Mouse (Mus musculus): ENCODE measurements around the gene Lrrc36. TPM values are rescaled to one million over a fixed set of nuclear protein-coding genes. Genes with fewer than 3 reads are reported as not detected.
A peak's percentile ranks its signal among the peaks of the same experiment; 100 is the strongest.

Lrrc36 gene
- polyA plus RNA-seq, 1 experiment from 2014 or later, result not detected

DNA sequence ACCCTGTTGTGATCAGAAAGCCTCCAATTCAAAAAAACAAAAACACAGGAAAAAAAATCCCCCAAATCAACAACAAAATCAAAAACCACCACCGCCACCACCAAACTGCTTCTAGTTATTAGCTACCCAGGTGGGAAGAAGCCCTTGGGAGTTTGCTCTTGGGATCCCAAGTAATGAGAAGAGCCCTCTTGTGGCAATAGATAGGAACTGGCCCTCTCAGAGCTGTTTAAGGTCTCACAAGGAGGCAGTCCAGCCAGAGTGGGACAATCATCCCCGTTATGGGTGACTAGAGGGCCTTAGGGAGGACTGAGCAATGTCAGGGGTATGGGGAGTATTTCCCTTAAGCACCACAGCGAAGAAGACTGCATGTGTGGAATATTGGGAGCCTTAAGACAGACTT is 15.6 kb upstream of the Lrrc36 start:
- 34% methylated on average over 3 of the region's 3 CpGs for whole genome bisulfite sequencing
- Histone ChIP-seq H3K4me1 (no peaks in the 10 kb centered on the region), H3K27ac (no peak overlapping the region), H3K4me2 (no peak overlapping the region), H3K4me3 (replicated peaks) (no peak overlapping the region), H3K36me3 (no peaks in the 10 kb centered on the region), H3K27me3 (replicated peaks) (no peaks in the 10 kb centered on the region), H3K9me3 (no peaks in the 10 kb centered on the region), H3K9ac (no peak overlapping the region)
- no peak for ATAC-seq (ENCODE audit: insufficient read depth, low FRiP score, low read depth)

DNA sequence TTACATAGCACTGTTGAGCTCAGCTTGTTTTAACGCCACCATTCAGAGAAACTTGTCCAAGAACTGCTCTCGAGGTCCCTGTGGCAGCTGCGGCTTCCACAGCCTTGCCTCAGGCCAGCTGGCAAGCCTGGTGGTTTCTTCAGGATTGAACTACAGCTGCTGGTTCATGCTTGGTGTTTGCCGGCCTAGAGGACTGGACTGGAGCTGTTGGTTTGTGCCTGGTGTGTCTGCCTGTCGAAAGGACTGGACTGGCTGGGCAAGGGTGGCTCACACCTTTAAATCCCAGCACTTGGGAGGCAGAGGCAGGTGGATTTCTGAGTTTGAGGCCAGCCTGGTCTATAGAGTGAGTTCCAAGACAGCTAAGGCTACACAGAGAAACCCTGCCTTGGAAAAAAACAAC is 13.4 kb upstream of the Lrrc36 start:
- Histone ChIP-seq H3K9ac (no peak overlapping the region), H3K27me3 (replicated peaks) (no peaks in the 10 kb centered on the region), H3K4me2 (no peak overlapping the region), H3K4me1 (no peaks in the 10 kb centered on the region), H3K36me3 (no peaks in the 10 kb centered on the region), H3K27ac (no peak overlapping the region), H3K4me3 (replicated peaks) (no peak overlapping the region), H3K9me3 (no peaks in the 10 kb centered on the region)
- no peak for ATAC-seq (ENCODE audit: insufficient read depth, low FRiP score, low read depth)
- 89% methylated on average over 5 of the region's 5 CpGs for WGBS

DNA sequence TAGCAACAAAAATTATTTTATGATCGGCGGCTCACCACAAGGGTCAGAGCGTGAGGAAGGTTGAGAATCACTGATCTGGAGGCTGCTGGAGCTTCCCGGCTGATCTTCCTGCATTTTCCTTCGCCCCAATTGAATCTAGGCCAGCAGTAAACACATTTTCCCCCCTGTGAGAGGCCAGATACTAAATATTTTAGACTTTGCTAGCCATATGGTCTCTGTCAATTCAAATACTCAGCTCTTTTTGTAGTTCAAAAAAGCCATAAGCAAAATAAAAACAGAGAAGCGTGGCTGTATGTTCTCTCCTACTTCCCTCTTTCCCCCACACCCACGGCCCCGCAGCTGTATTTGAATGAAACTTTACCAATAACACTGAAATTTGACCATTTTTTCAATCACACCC is 9.9 kb upstream of the Lrrc36 start:
- no peak; the same call in 1 of the 2 replicates for ATAC-seq (ENCODE audit: insufficient read depth, low FRiP score, low read depth)
- Histone ChIP-seq H3K4me2 (no peak overlapping the region), H3K36me3 (no peaks in the 10 kb centered on the region), H3K9me3 (no peaks in the 10 kb centered on the region), H3K27me3 (replicated peaks) (no peaks in the 10 kb centered on the region), H3K4me1 (no peaks in the 10 kb centered on the region), H3K27ac (no peak overlapping the region), H3K4me3 (replicated peaks) (no peak overlapping the region), H3K9ac (no peak overlapping the region)
- WGBS, result 62% methylated on average over 8 of the region's 8 CpGs

DNA sequence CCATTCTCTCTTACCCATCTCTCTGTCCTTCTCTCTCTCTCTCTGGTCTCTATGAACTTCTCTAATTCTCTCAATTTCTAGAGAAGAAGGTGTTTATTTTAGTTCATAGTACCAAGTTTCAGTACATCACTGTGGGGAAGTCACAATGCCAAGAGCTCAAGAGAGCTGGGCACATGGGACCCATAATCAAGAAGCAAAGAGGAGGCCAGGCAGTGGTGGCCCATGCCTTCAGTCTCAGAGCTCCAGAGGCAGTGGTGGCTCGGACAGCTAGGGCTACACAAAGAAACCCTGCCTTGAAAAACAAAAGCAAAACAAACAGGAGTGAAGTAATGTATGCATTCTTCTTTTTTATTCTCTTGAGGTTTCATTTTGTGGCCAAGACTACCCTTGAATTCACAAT is 8.9 kb upstream of the Lrrc36 start:
- Histone ChIP-seq H3K27ac (no peak overlapping the region), H3K4me2 (no peak overlapping the region), H3K9me3 (no peaks in the 10 kb centered on the region), H3K9ac (no peak overlapping the region), H3K27me3 (replicated peaks) (no peaks in the 10 kb centered on the region), H3K4me1 (no peaks in the 10 kb centered on the region), H3K36me3 (no peaks in the 10 kb centered on the region), H3K4me3 (replicated peaks) (no peak overlapping the region)
- ATAC-seq (ENCODE audit: insufficient read depth, low FRiP score, low read depth), result no peak
- WGBS, result 67% methylated on average over 1 of the region's 1 CpGs

DNA sequence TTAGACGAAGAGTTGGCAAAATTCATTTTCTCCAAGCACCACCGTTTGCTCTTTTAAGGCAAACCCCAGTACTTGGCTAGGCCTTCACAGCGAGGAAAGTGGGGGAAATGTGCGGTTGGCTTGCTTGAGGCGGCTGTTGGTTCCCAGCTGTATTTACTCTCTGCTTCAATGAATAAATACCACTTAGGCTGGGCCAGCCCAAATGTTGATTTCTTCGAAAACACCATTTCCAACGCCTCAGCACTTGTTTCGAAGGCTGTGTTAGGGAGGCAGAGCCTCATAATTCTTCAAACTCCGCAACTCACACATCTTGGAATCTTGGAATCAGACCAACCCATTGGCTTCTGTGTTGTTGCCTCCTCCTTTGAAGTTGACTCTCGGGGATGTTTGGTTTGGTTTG is 7.0 kb upstream of the Lrrc36 start:
- H3K4me1 ChIP-seq, result no peaks in the 10 kb centered on the region
- no peaks in the 10 kb centered on the region for H3K9me3 ChIP-seq
- no peak overlapping the region for H3K4me2 ChIP-seq
- no peak for ATAC-seq (ENCODE audit: insufficient read depth, low FRiP score, low read depth)
- H3K4me3 ChIP-seq (replicated peaks), result no peak overlapping the region
- 32% methylated on average over 10 of the region's 10 CpGs for WGBS
- no peaks in the 10 kb centered on the region for H3K27me3 ChIP-seq (replicated peaks)
- no peak overlapping the region for H3K9ac ChIP-seq
- no peaks in the 10 kb centered on the region for H3K36me3 ChIP-seq
- H3K27ac ChIP-seq, result peak overlapping the region; percentile 6; the same call in 1 of the 2 replicates

DNA sequence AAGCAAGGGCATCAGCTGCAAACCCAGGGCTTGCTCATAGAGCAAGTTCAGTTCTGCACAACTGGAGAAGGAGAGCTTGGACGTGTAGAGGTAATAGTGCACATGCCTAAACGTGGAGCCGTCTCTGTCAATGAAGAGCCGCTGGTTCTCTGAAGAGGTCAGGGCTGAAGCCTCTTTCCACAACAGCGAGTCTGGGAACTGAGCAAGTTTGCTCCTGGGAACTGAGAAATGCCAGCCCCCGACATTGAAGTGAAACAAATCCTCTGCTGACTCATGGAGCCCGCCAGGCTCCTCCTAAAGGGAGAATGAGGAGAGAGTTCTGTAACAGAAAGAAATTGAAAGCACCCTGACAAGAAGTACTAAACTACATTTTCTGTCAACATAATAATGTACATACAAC is 5.0 kb upstream of the Lrrc36 start:
- H3K27me3 ChIP-seq (replicated peaks), result peaks cover 11% of the 10 kb centered on the region
- H3K9ac ChIP-seq, result no peak overlapping the region
- no peak for ATAC-seq (ENCODE audit: insufficient read depth, low FRiP score, low read depth)
- 63% methylated on average over 7 of the region's 7 CpGs for WGBS
- no peaks in the 10 kb centered on the region for H3K36me3 ChIP-seq
- no peak overlapping the region for H3K27ac ChIP-seq
- no peak overlapping the region for H3K4me3 ChIP-seq (replicated peaks)
- no peak overlapping the region for H3K4me2 ChIP-seq
- no peaks in the 10 kb centered on the region for H3K9me3 ChIP-seq
- peaks cover 2% of the 10 kb centered on the region; the same call in 1 of the 2 replicates for H3K4me1 ChIP-seq

DNA sequence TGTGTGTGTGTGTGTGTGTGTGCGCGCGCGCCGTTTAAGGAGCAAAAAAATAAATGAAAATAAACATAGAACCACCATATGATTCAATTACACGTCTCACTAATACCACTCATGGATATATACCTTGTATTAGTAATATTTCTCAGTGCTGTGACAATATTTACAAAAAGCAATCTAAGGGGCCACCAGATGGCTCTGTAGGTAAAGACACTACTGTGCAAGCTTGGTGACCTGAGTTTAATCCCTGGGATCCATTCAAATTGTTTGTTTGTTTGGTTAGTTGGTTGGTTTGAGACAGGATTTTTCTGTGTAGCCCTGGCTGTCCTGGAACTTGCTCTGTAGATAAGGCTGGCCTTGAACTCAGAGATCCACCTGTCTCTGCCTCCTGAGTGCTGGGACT is 3.4 kb upstream of the Lrrc36 start:
- H3K36me3 ChIP-seq, result no peaks in the 10 kb centered on the region
- H3K9me3 ChIP-seq, result no peaks in the 10 kb centered on the region
- 89% methylated on average over 6 of the region's 6 CpGs for WGBS
- no peak overlapping the region for H3K9ac ChIP-seq
- H3K4me1 ChIP-seq, result peaks cover 6% of the 10 kb centered on the region; the same call in 1 of the 2 replicates
- no peak overlapping the region for H3K27ac ChIP-seq
- peaks cover 21% of the 10 kb centered on the region for H3K27me3 ChIP-seq (replicated peaks)
- H3K4me3 ChIP-seq (replicated peaks), result no peak overlapping the region
- no peak for ATAC-seq (ENCODE audit: insufficient read depth, low FRiP score, low read depth)
- H3K4me2 ChIP-seq, result no peak overlapping the region

DNA sequence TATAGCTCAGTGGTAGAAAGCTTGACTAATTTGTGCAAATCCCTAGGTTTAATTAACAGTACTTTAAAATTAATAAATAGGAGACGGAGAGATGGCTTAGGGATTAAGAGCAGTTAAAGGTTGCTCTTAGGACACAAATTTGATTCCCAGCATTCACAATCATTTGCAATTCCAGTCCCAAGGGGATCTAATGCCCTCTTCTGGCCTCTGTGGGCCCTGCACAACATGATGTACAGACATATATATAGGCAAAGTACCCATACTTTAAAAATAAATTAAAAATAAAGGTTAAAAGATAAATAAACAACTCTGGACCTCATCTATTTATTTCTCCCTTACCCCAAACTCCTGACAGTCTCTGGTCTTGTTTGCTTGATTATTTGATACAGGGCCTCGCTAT is 5.6 kb downstream of the Lrrc36 start:
- Histone ChIP-seq H3K27ac (no peak overlapping the region), H3K4me1 (no peaks in the 10 kb centered on the region), H3K4me2 (no peak overlapping the region), H3K9ac (no peak overlapping the region), H3K27me3 (replicated peaks) (peaks cover 3% of the 10 kb centered on the region), H3K36me3 (no peaks in the 10 kb centered on the region), H3K9me3 (no peaks in the 10 kb centered on the region), H3K4me3 (replicated peaks) (no peak overlapping the region)
- no peak for ATAC-seq (ENCODE audit: insufficient read depth, low FRiP score, low read depth)
- 86% methylated on average over 2 of the region's 2 CpGs for WGBS

DNA sequence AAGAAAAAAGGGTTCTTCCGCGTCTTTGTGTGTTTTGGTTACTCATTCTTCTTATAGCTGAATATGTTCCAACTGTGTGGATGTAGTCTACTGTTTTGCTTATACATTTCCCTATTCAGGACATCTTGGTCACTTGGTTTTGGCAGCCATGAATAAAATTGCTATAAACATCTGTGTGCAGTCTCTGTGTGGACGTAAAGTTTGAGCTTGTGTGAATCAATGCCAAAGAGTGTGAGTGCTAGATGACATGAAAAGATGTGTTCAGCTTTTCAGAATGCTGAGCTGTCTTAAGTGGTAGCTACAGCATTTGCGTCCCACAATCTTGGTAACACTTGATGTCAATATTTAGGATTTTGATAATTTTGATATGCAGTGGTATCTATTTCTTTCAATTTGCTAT is 6.4 kb downstream of the Lrrc36 start:
- ATAC-seq (ENCODE audit: insufficient read depth, low FRiP score, low read depth), result no peak
- Histone ChIP-seq H3K36me3 (no peaks in the 10 kb centered on the region), H3K27ac (no peak overlapping the region), H3K27me3 (replicated peaks) (no peaks in the 10 kb centered on the region), H3K9ac (no peak overlapping the region), H3K4me2 (no peak overlapping the region), H3K4me3 (replicated peaks) (no peak overlapping the region), H3K9me3 (no peaks in the 10 kb centered on the region), H3K4me1 (no peaks in the 10 kb centered on the region)
- 72% methylated on average over 4 of the region's 4 CpGs for WGBS

DNA sequence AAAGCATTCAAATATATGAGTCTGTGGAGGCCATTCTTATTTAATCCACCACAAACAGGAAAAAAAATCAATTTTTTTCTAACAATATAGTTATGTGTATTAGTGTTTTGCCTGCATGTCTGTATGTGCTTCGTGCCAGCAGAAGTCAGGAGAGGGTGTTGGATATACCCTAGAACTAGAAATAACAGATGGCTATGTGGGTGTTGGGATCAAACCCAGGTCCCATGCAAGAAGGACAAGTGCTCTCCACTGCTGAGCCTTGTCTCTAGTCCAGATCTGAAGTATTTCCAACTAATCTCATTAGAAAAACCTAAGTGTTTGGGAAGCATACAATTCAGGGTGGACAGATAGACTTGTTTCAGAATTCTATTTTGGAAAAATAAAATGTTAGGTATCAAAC is 8.6 kb downstream of the Lrrc36 start:
- Histone ChIP-seq H3K9me3 (no peaks in the 10 kb centered on the region), H3K36me3 (no peaks in the 10 kb centered on the region), H3K4me3 (replicated peaks) (no peak overlapping the region), H3K4me2 (no peak overlapping the region), H3K4me1 (no peaks in the 10 kb centered on the region), H3K27me3 (replicated peaks) (no peaks in the 10 kb centered on the region), H3K9ac (no peak overlapping the region), H3K27ac (no peak overlapping the region)
- ATAC-seq (ENCODE audit: insufficient read depth, low FRiP score, low read depth), result no peak
- WGBS, result 66% methylated on average over 1 of the region's 1 CpGs

DNA sequence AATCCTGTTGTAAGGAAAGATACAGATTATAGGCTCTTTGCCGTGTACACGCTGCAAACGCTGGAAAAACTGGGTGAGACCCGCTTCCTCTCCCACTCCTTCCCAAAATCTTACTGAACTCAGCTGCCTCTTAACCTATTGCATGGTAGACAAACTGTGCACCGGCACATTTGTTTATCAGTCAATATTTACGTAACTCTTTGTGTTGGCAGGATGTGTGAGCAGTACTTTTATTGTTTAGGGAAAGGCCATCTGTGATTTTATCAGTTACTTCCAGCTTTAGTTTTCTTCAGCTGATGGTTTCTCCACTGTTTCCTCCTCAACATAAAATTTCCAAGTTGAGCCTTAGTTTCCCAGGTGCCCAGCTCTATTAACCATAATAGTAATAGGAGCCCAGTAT is 13.5 kb downstream of the Lrrc36 start:
- Histone ChIP-seq H3K4me2 (no peak overlapping the region), H3K36me3 (no peaks in the 10 kb centered on the region), H3K9me3 (no peaks in the 10 kb centered on the region), H3K4me3 (replicated peaks) (no peak overlapping the region), H3K27ac (no peak overlapping the region), H3K9ac (no peak overlapping the region), H3K4me1 (no peaks in the 10 kb centered on the region), H3K27me3 (replicated peaks) (no peaks in the 10 kb centered on the region)
- ATAC-seq (ENCODE audit: insufficient read depth, low FRiP score, low read depth), result no peak
- WGBS, result 54% methylated on average over 6 of the region's 6 CpGs

DNA sequence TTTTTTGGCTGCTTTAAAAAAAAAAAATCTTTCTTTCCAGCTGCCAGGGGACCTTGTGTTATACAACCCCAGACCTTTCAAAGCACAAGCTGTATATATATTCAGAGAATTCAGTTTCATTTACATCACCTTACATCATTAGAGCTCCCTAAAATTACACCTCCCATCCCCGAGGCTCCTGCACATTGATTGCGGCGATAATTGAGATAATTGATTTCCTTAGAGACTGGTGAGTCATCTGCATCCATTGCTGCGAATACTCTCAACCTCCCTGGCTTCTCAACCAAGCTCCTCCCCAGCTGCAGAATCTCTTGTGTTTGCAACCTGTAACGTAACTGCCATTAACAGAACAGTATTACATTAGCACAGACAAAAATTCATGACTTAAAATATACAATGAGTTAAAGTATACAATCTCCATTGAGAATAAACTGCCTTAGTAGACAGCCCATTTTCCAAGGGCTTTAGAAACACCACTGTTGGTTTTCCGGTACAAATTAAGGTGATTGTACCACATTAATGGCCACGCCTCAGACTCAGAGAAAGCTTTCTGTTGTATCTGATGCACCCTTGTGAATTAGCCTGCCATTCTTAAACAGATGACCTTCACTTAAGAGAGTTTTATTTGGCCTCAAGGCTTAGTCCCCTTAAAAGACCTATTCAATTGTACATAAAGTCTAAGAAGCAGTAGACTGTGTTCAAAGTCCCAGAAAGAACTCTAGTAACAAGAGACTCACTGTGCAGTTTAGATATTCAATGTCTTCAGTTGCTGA is 18.6 kb downstream of the Lrrc36 start:
- no peaks in the 10 kb centered on the region for H3K4me1 ChIP-seq
- no peaks in the 10 kb centered on the region for H3K9me3 ChIP-seq
- H3K4me3 ChIP-seq (replicated peaks), result no peak overlapping the region
- no peaks in the 10 kb centered on the region for H3K27me3 ChIP-seq (replicated peaks)
- 58% methylated on average over 7 of the region's 7 CpGs for WGBS
- H3K36me3 ChIP-seq, result no peaks in the 10 kb centered on the region
- no peak overlapping the region for H3K9ac ChIP-seq
- H3K27ac ChIP-seq, result no peak overlapping the region
- ATAC-seq (ENCODE audit: insufficient read depth, low FRiP score, low read depth), result no peak
- no peak overlapping the region for H3K4me2 ChIP-seq

DNA sequence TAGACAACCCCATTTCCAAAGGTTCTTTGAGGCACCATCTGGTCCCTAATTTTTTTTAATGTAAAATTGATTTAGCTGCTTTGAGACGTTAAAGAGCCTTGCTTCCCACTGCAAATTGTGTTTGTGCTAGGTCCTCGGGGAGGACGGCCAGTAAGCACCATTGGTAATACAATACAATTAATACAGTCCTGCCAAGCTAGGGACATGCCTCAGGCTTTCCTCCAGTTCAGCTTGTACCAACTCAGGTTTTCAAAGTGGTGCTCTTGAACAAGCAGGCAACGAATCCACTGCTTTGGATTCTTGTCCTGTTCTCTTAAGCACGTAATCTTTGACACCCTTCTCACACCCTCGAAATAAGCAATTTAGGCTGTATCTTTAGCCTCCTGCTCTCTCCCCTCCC is 19.6 kb downstream of the Lrrc36 start:
- Histone ChIP-seq H3K9me3 (no peaks in the 10 kb centered on the region), H3K36me3 (no peaks in the 10 kb centered on the region), H3K9ac (no peak overlapping the region), H3K4me1 (no peaks in the 10 kb centered on the region), H3K27ac (no peak overlapping the region), H3K4me2 (no peak overlapping the region), H3K27me3 (replicated peaks) (no peaks in the 10 kb centered on the region), H3K4me3 (replicated peaks) (no peak overlapping the region)
- WGBS, result 56% methylated on average over 6 of the region's 6 CpGs
- ATAC-seq (ENCODE audit: insufficient read depth, low FRiP score, low read depth), result no peak

All from stomach, embryonic 15.5 days (tissue).